Mouse (Mus musculus): Measurements from ENCODE around the gene Eif4g3. TPM values are rescaled to one million over a fixed set of nuclear protein-coding genes. Genes with fewer than 3 reads are reported as not detected.

The Eif4g3 gene
- total and polyA plus RNA-seq, 3 experiments, result 22.8 to 63.7 TPM; not detected in 1

GRCm38 (mm10) chr4:138079234-138079633 lies 86.4 kb downstream of the Eif4g3 start:
- Histone ChIP-seq H3K4me1 (ENCODE audit: control insufficient read depth in 1 of 2, insufficient read depth in 2 of 2, low read length in 2 of 2) (peaks cover 6 to 11% of the 10 kb centered on the region in 2 experiments; a peak in 3 of 4 replicates), H3K9ac (ENCODE audit: control insufficient read depth, low read depth, low read length, poor library complexity, severe bottlenecking) (no peak overlapping the region), H3K9me3 (replicated peaks; ENCODE audit: insufficient read depth, low read length) (no peaks in the 10 kb centered on the region), H3K4me3 (ENCODE audit: control insufficient read depth in 1 of 2, insufficient read depth in 1 of 2, low read depth in 2 of 2, low read length in 2 of 2) (no peak overlapping the region), H3K79me2 (ENCODE audit: control insufficient read depth, insufficient read depth, low read length, poor library complexity) (peaks cover 2% of the 10 kb centered on the region; the same call in 1 of the 2 replicates), H3K27me3 (ENCODE audit: control insufficient read depth in 1 of 2, insufficient read depth in 2 of 2, low read length in 2 of 2) (no peaks in the 10 kb centered on the region), H3K27ac (ENCODE audit: control insufficient read depth, low read depth, low read length) (no peak overlapping the region), H3K36me3 (ENCODE audit: control insufficient read depth in 1 of 2, insufficient read depth in 2 of 2, low read length in 2 of 2) (peaks cover 9 to 11% of the 10 kb centered on the region in 2 experiments)
- DNase-seq (ENCODE audit: low read depth, low spot score), result no peak
- TF ChIP-seq TAL1 (IDR thresholded peaks at IDR 0.05; ENCODE audit: low read length) (no peak), MAFK (IDR thresholded peaks at IDR 0.05; ENCODE audit: borderline replicate concordance, low read depth, low read length) (no peak), SIN3A (IDR thresholded peaks at IDR 0.05; ENCODE audit: low read length) (no peak), BHLHE40 (IDR thresholded peaks at IDR 0.05; ENCODE audit: borderline replicate concordance, low read depth, low read length) (no peak), USF1 (IDR thresholded peaks at IDR 0.05; ENCODE audit: low read depth, low read length) (no peak), NRF1 (IDR thresholded peaks at IDR 0.05; ENCODE audit: insufficient read depth, low read depth, low read length, poor library complexity, severe bottlenecking) (no peak), NELFE (IDR thresholded peaks at IDR 0.05; ENCODE audit: low read depth, low read length) (no peak), MEF2A (IDR thresholded peaks at IDR 0.05; ENCODE audit: extremely low read depth, insufficient replicate concordance, low read depth, low read length, poor library complexity, severe bottlenecking) (no peak), UBTF (IDR thresholded peaks at IDR 0.05; ENCODE audit: borderline replicate concordance, insufficient read depth, low read depth, low read length) (no peak), ZKSCAN1 (IDR thresholded peaks at IDR 0.05; ENCODE audit: low read depth, low read length) (no peak), CHD1 (IDR thresholded peaks at IDR 0.05; ENCODE audit: low read depth, low read length) (no peak), MAZ (IDR thresholded peaks at IDR 0.05; ENCODE audit: low read depth, low read length) (no peak), POLR2AphosphoS2 (IDR thresholded peaks at IDR 0.05; ENCODE audit: low read length) (no peak), TCF12 (IDR thresholded peaks at IDR 0.05; ENCODE audit: low read depth, low read length) (no peak), GABPA (IDR thresholded peaks at IDR 0.05; ENCODE audit: low read depth, low read length) (no peak), KAT2A (conservative IDR thresholded peaks at IDR 0.05; ENCODE audit: low read depth, low read length) (no peak), MYB (IDR thresholded peaks at IDR 0.05; ENCODE audit: low read depth, low read length) (no peak), ZC3H11A (IDR thresholded peaks at IDR 0.05; ENCODE audit: low read depth, low read length) (no peak)

GRCm38 (mm10) chr4:138082466-138082865 lies 89.6 kb downstream of the Eif4g3 start:
- Histone ChIP-seq H3K36me3 (ENCODE audit: control insufficient read depth in 1 of 2, insufficient read depth in 2 of 2, low read length in 2 of 2) (peaks cover 9 to 16% of the 10 kb centered on the region in 2 experiments), H3K79me2 (ENCODE audit: control insufficient read depth, insufficient read depth, low read length, poor library complexity) (peaks cover 2% of the 10 kb centered on the region; the same call in 1 of the 2 replicates), H3K27ac (ENCODE audit: control insufficient read depth, low read depth, low read length) (peak overlapping the region; percentile 54; the same call in 1 of the 2 replicates), H3K4me3 (ENCODE audit: control insufficient read depth in 1 of 2, insufficient read depth in 1 of 2, low read depth in 2 of 2, low read length in 2 of 2) (no peak overlapping the region), H3K4me1 (ENCODE audit: control insufficient read depth in 1 of 2, insufficient read depth in 2 of 2, low read length in 2 of 2) (peaks cover 6 to 11% of the 10 kb centered on the region in 2 experiments; a peak in 3 of 4 replicates), H3K9ac (ENCODE audit: control insufficient read depth, low read depth, low read length, poor library complexity, severe bottlenecking) (no peak overlapping the region), H3K27me3 (ENCODE audit: control insufficient read depth in 1 of 2, insufficient read depth in 2 of 2, low read length in 2 of 2) (no peaks in the 10 kb centered on the region), H3K9me3 (replicated peaks; ENCODE audit: insufficient read depth, low read length) (no peaks in the 10 kb centered on the region)
- no peak for TF ChIP-seq GABPA (IDR thresholded peaks at IDR 0.05; ENCODE audit: low read depth, low read length)
- TF ChIP-seq JUND (IDR thresholded peaks at IDR 0.05; ENCODE audit: low read depth, low read length), result no peak
- no peak for TF ChIP-seq MYC (IDR thresholded peaks at IDR 0.05; ENCODE audit: low read depth, low read length)
- TF ChIP-seq MAX (IDR thresholded peaks at IDR 0.05; ENCODE audit: low read length), result no peak
- peak; percentile 43; the same call in 1 of the 2 replicates for TF ChIP-seq MXI1 (IDR thresholded peaks at IDR 0.05; ENCODE audit: low read depth, low read length)
- TF ChIP-seq CHD2 (IDR thresholded peaks at IDR 0.05; ENCODE audit: low read length), result no peak
- no peak for TF ChIP-seq ZC3H11A (IDR thresholded peaks at IDR 0.05; ENCODE audit: low read depth, low read length)
- TF ChIP-seq NRF1 (IDR thresholded peaks at IDR 0.05; ENCODE audit: insufficient read depth, low read depth, low read length, poor library complexity, severe bottlenecking), result no peak
- TF ChIP-seq GATA1 (IDR thresholded peaks at IDR 0.05; ENCODE audit: low read depth, low read length), result peak; percentile 82
- no peak for TF ChIP-seq BHLHE40 (IDR thresholded peaks at IDR 0.05; ENCODE audit: borderline replicate concordance, low read depth, low read length)
- no peak for TF ChIP-seq ELF1 (IDR thresholded peaks at IDR 0.05; ENCODE audit: low read depth, low read length)
- TF ChIP-seq UBTF (IDR thresholded peaks at IDR 0.05; ENCODE audit: borderline replicate concordance, insufficient read depth, low read depth, low read length), result no peak
- TF ChIP-seq SIN3A (IDR thresholded peaks at IDR 0.05; ENCODE audit: low read length), result peak; percentile 41; the same call in 1 of the 2 replicates
- TF ChIP-seq TBP (IDR thresholded peaks at IDR 0.05; ENCODE audit: low read depth, low read length), result no peak
- TF ChIP-seq TAL1 (IDR thresholded peaks at IDR 0.05; ENCODE audit: low read length), result no peak
- peak; percentile 63 to 64; a peak in 3 of 4 replicates for TF ChIP-seq EP300 (IDR thresholded peaks at IDR 0.05; ENCODE audit: low read depth in 1 of 2, low read length in 2 of 2)
- peak; percentile 46 for DNase-seq (ENCODE audit: low read depth, low spot score)
